Mouse (Mus musculus) monocyte, adult 2 months (primary cell): Measurements from ENCODE around the gene Musk.
A peak's percentile ranks its signal among the peaks of the same experiment; 100 is the strongest.

Experiments used
- DNase-seq, 2 experiments: peaks; one replicate each; pipeline ENCODE4 v3.0.0; 2022; ENCODE audit warnings: low spot score in 2 of 2, low read depth in 1 of 2

Musk gene

DNA sequence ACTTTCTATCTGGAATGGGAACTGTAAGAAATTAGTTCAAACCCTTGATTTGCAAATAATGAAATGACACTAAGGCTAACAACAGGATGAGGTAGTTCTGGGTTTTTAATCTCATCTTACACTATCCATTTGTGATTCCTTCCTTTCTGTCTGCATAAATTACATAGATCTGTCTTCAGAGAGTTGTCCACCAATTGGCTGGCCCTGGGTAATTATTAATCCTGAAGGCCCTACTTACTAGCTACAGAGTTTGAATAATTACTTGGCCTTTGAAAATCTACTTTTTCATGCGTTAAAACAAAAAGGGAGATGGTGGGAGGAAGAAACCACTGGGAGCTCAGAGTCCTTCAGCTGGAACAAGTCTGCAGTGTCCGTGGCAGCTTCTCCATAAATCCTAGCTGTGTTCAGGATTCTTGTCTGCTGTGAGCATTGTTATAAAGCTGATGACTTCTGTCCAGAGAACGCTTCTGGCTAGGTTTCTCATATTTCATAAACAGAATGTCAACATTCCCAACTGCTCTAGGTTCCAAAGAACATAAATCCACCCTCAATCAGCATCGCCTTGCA is 29.3 kb downstream of the Musk start:
- no peak for DNase-seq

DNA sequence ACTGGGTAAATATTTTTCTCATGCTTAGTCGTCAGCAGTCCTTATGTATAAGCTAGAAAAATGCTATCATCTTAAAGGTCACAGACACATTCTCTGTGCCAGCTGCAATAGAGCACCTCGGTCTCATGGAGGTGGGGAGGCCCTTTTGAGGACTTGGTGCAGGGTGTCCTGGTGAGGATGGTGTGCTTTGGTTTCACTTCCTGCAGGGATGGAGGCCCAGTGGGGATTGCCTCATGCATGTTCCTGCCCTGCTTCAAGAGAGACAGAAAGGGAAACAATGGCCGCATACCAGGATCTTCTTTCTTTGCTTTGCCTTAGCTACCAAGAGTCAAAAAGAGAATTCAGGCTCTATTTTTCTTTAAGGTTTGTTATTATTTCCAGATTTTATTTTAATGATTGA is 31.8 kb downstream of the Musk start:
- DNase-seq, result peak; percentile 8 to 24

DNA sequence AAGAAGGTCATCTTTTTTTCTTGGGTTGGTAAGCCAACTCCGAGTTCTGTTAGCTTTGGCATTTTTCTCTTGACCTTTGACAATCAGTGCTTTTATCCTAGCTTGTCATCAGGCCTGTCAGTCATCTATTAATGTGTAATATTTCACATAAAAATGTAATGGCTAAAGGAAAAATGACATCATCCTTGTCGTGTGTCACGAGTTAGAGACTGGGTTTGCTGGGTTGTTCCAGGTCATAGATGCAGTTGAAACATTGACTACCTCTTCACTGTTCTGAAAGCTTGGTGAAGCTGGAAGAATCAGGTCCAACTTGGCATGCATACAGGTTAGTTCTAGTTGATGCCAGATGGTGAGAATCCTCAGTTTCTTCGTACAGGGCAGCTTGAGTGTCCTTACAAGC is 34.5 kb downstream of the Musk start:
- no peak for DNase-seq

DNA sequence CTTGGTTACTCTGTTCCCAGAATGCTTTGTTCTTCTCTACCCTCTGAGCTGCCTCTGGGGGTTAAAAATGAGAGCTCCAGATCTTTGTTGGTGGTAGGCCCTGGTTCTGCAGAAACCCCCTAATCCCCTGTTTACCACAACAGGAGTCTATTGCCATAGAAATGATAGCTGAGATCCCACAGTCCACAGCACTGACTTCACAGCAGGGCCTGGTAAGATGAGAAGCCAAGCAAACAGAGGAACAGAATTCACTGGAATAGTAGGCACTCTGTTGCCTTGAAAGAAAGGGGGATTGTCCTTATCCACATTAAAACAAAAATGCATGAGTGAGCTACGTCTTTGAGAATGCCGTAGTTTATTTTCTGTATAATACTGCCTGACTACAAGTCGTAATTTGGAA is 41.0 kb downstream of the Musk start:
- DNase-seq, result no peak

DNA sequence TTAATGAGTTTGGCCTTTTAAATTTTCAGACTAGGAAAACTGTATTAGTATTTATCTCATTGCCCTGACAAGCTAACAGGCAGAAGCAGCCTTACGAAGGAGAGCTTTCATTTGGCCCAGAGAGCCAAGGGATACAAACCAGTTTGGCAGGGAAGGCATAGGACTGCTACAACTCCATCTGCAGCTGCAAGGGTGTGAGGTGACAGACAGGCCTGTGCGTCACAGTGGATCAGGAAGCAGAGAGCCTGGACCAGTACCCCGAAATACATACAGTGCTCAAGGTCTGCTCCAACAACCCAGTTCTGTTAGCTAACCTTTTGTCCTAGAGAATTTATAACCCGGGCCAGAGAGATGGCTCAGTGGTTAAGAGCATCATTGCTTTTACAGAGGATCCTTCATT is 42.5 kb downstream of the Musk start:
- no peak for DNase-seq

DNA sequence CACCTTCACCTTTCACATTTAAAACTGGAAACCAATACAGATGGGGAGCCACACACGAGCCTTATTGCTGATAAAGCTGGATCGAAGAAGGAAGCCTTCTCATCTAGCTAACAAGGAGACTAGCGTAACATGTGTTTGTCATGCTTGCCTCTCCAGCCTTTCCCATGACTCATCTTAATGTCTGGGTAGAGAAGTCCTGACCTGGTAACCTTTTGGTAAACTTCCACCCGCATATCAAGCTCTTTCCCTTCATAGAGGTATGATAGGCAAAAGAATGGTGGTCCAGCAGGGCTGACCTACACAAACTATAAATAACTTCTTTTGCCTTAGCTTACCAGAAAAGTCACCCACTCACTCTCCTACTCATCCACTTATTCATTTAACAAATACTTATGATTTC is 44.3 kb downstream of the Musk start:
- no peak for DNase-seq

DNA sequence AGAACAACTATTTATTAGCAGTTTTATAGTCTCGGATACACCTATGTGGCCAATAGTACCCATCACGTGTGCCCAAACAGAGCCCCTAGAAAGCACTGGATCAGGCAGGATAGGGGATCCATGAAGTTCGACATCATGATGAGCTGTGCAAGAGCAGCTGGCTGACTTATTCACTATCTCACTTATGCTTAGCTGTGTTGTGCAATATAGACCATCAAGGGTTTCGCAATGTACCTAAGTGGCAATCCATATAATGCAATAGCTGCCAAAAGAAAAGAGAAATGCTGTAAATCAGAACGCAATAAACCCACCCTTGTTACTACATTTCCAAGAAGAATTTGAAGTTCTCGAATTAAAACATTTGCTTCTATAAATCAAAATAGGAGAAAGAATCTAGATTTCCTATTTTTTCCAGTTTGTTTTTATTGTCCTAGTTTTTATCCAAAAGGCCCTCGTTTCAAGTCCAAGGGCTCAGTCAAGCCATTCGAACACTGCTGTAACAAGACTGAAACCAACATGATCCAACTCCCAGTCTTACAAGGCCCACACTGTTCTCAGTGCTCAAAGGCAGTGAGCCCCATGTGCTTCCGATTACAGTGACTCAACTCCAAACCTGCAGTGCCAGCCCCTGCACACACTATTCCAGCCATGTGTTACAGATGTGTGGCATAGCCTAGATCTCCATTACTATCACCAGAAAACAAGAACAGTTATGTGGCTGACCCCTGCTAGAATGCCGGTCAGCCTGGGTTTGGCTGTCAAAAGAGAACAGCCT is 45.3 kb downstream of the Musk start:
- DNase-seq, result peak in 1 of 2 experiments; percentile 1

DNA sequence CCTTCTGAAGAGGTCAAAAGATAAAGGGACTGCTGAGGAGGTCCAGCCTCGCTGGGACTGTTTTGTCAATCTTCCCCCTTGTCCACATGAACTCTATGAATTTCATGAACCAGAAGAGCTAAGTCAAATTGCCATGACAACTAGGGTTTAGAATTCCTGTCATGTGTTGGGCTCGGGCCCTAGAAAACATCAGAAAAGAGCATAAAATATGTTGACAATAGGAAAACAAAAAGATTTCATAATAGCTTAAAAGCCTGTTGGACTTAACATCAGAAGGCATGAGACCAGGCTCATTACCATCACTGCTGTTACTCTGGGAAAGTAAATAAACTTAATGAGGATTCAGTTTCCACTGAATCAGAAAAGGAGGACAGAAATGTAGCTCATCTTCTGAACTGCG is 46.6 kb downstream of the Musk start:
- DNase-seq, result no peak

DNA sequence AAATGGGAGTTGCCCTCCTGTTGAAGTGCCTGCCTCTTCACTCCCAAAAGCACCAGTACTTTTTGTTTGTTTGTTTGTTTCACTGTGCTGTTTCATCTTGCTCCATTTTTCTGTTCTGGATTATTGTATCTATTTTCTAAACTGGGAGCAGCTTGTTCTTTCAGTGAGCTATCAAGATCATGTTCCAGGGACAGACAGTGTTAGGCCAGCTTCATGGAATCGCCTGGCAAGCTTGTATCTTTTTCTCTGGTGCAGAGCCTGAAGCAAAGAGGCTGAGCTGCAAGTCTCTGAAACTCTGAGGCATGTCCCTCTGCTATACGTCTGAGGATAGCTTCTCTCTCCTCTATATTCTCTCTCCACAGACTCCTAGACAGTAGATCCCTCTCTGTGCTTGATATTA is 50.5 kb downstream of the Musk start:
- no peak for DNase-seq

DNA sequence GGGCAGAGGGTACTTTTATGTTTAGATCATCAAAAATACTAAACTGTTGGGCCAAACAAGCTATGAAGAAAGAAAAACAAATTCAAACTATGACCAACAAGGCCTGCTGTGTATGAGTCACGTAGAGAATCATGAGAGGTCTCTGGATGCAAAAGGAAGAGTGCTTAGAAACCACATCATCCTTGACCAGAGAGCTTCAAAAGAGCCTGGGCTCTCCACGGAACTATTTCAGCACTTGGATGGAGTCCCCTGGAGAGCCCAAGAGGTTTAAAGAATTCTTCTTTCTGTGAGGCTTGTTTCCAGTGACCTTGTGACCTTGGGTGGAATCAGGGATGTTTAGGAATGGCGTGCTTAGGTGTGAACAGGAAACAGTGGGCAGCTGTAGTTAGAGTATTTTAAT is 53.5 kb downstream of the Musk start:
- DNase-seq, result no peak

DNA sequence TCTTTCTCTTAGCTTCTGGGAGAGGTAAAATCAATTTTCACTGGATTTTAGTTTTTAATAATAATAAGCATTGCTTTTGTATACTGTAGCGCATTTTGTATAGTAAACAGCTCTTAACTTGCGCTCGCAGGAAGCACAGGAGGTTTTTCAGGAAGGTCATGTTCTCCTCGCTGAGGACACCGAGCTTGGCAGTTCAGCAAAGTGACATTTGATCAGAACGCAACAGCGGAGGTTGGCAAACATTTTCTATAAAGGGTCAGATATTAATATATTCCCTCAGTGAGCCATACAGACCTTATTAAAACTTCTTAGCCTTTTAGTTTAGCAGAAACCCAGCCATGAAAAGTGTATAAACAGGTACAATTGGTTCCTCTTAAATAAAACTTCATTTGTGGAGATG is 64.4 kb downstream of the Musk start:
- no peak for DNase-seq

DNA sequence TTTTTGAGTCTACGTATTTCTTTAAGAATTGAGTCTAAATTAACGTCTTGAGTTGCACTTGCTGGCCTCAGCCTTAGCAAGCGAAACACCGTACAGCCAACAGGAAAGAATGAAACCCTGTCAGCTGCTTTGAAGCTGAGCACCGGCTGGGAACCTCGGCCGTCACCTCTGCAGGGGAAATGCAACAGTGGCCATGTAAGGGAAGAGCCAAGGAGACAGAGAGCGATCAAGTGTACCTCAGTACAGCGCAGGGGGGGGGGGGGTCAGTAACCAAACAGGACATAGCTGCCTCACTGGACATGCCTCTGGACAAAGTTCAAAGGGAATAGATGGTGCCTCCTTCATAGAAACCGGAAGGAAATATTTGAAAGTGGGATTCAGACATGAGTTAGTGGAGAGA is 65.4 kb downstream of the Musk start:
- no peak for DNase-seq

DNA sequence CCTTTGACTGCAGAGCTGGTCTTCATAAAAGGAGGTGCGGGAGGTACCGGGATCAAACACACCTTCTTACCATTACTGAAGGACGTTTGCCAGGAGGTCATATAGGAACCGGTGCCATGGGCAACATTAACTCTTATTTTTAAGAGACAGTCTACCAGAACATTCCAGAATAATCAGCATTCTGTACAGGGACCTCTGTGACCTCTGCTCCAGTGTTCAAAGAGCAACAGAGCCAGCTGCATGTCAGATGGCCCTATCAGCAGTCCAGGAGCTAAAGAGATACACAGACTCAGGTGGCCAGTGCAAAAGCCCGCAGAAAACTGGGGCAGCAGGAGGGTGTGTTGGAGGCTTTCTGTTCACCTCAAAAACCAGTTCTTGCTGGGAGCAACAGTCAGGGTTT is 65.8 kb downstream of the Musk start:
- DNase-seq, result no peak

DNA sequence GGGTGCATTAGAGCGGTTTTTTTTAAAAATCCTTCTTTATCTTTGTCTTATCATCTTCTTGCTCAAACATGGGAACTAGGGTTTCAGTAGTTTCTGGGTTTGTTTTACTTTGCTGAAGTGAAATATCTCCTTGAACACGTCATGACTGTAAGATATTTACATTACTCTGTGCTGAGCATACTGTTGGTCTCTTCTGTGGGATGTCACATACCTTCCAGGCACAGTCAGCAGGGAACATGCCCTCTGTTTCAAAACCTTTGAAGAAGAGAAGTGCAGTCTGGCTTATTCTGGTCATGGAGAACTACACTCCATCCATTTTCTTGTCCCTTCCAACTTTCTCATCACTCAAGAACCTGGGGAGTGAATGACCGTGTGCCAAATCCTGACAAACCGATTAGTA is 73.2 kb downstream of the Musk start:
- DNase-seq, result no peak

DNA sequence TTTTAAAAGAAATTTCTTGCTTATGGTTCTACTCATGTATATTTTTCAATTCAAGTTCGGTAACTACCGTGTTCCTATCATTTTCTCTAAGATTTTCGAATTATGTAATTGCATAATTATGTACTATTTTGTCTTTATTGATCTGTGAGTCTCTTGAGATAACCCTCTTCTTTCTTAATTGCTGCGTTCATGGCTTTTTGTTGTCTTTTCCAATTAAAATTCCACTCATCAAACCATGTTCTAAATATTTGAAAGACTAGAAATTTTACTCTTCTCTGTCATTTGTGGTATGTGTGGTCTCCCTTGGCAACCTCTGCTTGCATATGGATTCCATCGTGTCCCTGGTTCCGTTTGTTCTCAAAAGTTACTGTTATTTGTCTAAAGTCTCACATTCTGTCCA is 79.6 kb downstream of the Musk start:
- no peak for DNase-seq

DNA sequence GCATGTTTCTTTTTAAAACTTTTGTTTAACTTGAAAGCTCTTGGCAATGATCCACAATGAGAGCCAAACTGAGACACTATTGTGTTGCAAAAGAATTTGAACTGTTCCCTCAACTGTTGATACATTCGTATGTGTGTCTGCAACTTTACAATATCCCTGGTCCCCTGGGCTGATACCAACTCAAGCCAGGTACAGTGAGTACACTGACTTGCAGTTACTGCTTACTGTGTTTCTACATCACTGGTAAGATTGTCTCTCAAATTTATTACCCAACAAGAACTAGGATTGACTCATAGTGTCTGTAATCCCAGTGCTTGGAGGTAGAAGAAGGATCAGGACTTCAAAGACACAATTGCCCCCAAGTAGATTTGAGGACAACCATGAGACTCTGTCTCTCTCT is 85.3 kb downstream of the Musk start:
- DNase-seq, result no peak

DNA sequence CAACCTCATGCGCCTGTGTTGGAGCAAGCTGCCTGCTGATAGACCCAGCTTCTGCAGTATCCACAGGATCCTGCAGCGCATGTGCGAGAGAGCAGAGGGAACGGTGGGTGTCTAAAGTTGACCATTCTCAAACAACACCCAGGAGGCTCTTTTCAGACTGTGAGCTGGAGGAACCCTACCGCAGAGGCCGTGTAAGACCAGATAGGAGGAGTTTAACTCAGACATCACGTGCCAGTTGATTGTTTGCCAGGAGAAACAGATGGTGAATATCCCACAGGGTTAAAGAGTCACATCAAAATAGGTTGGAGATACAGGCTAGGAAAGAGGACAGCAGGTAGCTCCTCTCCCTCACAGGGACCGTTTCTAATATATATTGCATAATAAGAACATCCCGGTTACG is 87.8 kb downstream of the Musk start:
- no peak for DNase-seq

DNA sequence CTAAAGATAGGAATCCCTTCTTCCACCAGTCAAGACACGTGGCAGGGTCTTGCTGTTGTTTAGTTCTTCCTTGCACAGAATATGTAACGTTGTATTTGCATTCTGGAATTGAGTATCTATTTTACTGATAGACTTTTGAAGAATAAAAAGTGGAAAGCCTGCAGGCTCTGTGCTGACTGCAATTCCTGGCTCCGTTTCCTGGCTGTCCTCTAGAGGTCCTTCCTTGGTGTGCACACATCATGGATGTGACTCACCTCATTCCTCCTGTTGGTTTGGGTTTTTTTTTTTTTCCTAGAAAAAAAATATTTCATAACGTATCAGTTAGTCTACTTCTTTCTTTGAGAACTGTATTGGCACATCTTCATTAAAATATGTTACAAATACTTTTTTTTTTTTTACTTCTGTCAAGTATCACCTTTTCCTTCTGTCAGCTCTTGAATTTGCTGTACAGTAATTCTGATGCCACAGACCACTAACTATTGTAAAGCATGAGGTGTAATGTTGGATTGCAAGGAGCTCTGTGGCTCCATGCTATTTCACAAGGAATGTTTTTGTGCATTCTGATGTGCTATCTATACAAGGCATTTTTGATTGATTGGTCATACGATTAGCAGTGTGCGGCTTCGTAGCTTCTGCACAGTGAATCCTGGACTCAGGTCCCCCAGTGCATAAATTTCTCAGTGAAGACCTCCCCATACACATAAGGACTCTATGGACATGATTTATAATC is 88.5 kb downstream of the Musk start:
- DNase-seq, result no peak

DNA sequence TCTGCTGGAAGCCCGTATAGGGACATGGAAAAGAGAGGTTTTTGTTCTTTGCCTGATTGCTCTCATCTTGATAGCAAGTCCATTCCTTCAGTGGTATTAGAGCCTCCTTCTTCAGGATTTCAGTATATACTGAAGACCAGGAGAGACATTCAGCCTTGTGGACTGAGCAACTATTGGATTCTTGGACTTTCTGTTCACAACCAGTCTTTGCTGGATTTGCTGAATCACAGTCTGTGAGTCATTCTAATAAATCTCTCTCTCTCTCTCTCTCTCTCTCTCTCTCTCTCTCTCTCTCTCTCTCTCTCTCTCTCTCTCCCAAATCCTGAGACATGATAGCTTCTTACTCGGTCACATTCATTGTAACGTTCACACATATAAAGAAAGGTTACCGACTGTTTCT is 93.4 kb downstream of the Musk start:
- no peak for DNase-seq

DNA sequence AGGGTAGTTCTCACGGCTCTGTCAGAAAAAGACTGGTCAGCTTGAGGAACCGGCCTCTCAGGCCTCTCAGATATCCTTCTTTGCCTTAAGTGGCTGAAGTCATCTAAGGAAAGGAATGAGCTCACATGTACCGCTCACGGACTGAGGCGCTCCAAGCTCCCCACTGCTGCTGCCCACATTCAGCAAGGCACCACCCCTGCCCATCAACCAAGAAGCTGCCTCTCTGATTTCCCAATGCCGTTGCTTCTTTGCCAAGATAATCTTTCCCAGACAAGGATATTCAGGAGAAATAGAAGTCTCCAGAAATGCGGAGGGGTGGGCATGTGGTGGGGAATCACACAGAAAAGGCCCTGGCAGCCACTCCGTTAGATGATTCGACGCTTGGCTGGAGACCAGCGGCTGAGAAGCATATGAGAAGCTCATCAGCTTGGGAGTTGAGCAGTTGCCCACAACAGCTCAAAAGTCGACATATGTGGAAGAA is 115.1 kb downstream of the Musk start:
- no peak for DNase-seq

DNA sequence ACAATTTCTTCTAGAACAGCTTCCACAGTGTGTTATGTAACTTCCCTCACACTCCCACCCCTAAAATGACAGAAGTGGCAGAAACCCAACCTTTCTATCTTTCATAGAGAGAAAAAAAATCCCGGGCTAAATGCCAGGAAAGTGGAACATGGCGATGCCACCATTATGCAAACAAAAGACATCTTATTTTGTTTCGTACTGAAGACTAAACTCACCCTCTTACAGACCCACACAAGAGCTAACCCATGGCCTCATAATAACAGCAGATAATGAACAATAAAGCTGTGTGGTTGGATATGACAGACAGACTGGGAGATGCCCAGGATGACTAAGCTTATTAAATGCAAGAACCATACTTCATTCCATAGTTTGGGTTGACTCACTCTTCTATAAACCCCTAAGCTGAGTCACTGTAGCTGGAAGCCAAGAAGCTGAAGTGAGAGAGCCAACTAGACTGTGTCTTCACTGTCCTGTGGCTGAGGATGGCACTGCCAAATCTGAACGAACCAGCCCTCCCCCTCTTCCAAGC is 116.3 kb downstream of the Musk start:
- DNase-seq, result no peak
